9 mouse cellular contexts compared by ENCODE assay signal in the genomic region with DNA sequence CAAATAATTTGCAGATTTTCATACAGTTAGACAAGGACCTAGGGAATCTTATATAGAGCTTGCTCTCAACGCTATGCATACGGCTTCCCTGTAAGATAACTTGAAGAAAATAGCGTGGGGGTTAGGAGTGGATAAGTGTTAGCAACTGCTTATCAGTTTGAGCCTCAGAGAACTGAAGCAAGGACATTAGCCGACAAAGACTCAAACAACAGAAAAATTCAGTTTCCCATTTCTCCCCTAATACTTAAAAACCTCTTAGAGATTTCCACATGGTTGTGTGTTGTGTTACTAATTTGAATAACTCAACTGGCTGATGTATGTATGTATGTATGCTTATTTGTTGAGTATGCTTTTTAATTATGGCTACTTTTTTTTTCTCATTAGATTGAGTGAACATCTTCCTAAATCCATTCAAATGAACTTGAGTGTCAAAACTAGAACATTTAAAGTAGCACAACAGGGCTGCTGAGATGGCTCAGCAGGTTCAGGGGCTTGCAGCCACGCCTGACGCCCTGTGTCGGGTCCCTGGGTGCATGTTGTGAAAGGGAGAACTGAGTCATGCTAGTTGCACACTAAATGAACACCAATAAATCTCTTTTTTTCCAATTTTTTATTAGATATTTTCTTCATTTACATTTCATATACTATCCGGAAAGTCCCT. TPM values are rescaled to one million over a fixed set of nuclear protein-coding genes. Genes with fewer than 3 reads are reported as not detected.
A peak's percentile ranks its signal among the peaks of the same experiment; 100 is the strongest.
DNase-seq lines count a peak whose midpoint lies in the region; ATAC-seq and TF ChIP-seq lines count a peak whose summit lies in the region.
"Had no signal": no experiment of that assay in that cellular context is flagged by ENCODE, and none has a peak within 500 bp of the region (broad histone marks: within the 10 kb centered on the region; RNA-seq: fewer than 3 reads in every experiment).

No protein-coding gene starts in this region.

- H3K4me2 ChIP-seq in kidney, embryonic 15.5 days, result peak overlapping the region; percentile 73
- H3K4me2 ChIP-seq in embryonic facial prominence, embryonic 15.5 days (replicated peaks), result peak overlapping the region; percentile 81
- H3K4me2 ChIP-seq in intestine, postnatal 0 days (replicated peaks; ENCODE audit: low read depth), result peak overlapping the region; percentile 80
- peak overlapping the region; percentile 99 for H3K4me2 ChIP-seq in myocyte (ENCODE audit: low read depth)
- no peak overlapping the region for H3K4me2 ChIP-seq in lung, postnatal 0 days (replicated peaks; ENCODE audit: low read depth, low read length)

- WGBS in kidney, embryonic 15.5 days, result 86% methylated on average over 8 of the region's 8 CpGs
- 84% methylated on average over 8 of the region's 8 CpGs for WGBS in embryonic facial prominence, embryonic 15.5 days
- 54% methylated on average over 8 of the region's 8 CpGs for WGBS in intestine, postnatal 0 days
- 76% methylated on average over 8 of the region's 8 CpGs for WGBS in lung, postnatal 0 days

- H3K27ac ChIP-seq in kidney, embryonic 15.5 days, result no peak overlapping the region
- no peak overlapping the region for H3K27ac ChIP-seq in embryonic facial prominence, embryonic 15.5 days (replicated peaks)
- no peak overlapping the region for H3K27ac ChIP-seq in intestine, postnatal 0 days (ENCODE audit: low read depth, low read length)
- no peak overlapping the region for H3K27ac ChIP-seq in lung, postnatal 0 days (ENCODE audit: low read length)

- no peak for ATAC-seq in kidney, embryonic 15.5 days (replicated peaks; ENCODE audit: low FRiP score)
- ATAC-seq in embryonic facial prominence, embryonic 15.5 days (ENCODE audit: insufficient number of reproducible peaks, low FRiP score, low TSS enrichment, low read depth), result no peak
- no peak for ATAC-seq in intestine, postnatal 0 days
- ATAC-seq in granulocyte monocyte progenitor cell, adult 5-6 weeks (replicated peaks; ENCODE audit: poor library complexity, severe bottlenecking), result no peak
- ATAC-seq in lung, postnatal 0 days, result no peak

- H3K79me2 ChIP-seq in myocyte (ENCODE audit: control insufficient read depth, insufficient read depth), result peaks cover 20% of the 10 kb centered on the region

- H3K27me3 ChIP-seq in kidney, embryonic 15.5 days, result no peaks in the 10 kb centered on the region
- no peaks in the 10 kb centered on the region for H3K27me3 ChIP-seq in embryonic facial prominence, embryonic 15.5 days
- no peaks in the 10 kb centered on the region for H3K27me3 ChIP-seq in intestine, postnatal 0 days (replicated peaks; ENCODE audit: control insufficient read depth, insufficient read depth, low read length)
- no peaks in the 10 kb centered on the region for H3K27me3 ChIP-seq in myocyte (ENCODE audit: control insufficient read depth, insufficient read depth, insufficient read length)
- no peaks in the 10 kb centered on the region for H3K27me3 ChIP-seq in lung, postnatal 0 days (replicated peaks; ENCODE audit: insufficient read depth, low read length)

- peaks cover 15% of the 10 kb centered on the region for H3K36me3 ChIP-seq in kidney, embryonic 15.5 days
- H3K36me3 ChIP-seq in embryonic facial prominence, embryonic 15.5 days, result no peaks in the 10 kb centered on the region
- peaks cover 10% of the 10 kb centered on the region for H3K36me3 ChIP-seq in intestine, postnatal 0 days (ENCODE audit: control insufficient read depth, insufficient read depth)
- H3K36me3 ChIP-seq in myocyte (ENCODE audit: control insufficient read depth, insufficient read depth), result peaks cover 10% of the 10 kb centered on the region
- no peaks in the 10 kb centered on the region; the same call in 1 of the 2 replicates for H3K36me3 ChIP-seq in lung, postnatal 0 days (ENCODE audit: insufficient read depth, low read length)

- H3K4me3 ChIP-seq in kidney, embryonic 15.5 days (replicated peaks), result peak overlapping the region; percentile 59
- H3K4me3 ChIP-seq in embryonic facial prominence, embryonic 15.5 days (replicated peaks), result peak overlapping the region; percentile 83; the same call in 1 of the 2 replicates
- peak overlapping the region; percentile 60 for H3K4me3 ChIP-seq in intestine, postnatal 0 days (ENCODE audit: low read depth, low read length)
- no peak overlapping the region for H3K4me3 ChIP-seq in myocyte
- H3K4me3 ChIP-seq in lung, postnatal 0 days (ENCODE audit: low read depth, low read length), result no peak overlapping the region

- H3ac ChIP-seq in myocyte (ENCODE audit: control insufficient read depth, insufficient read length), result no peak overlapping the region

- H3K9me3 ChIP-seq in kidney, embryonic 15.5 days (replicated peaks), result no peaks in the 10 kb centered on the region
- no peaks in the 10 kb centered on the region for H3K9me3 ChIP-seq in embryonic facial prominence, embryonic 15.5 days (replicated peaks)
- H3K9me3 ChIP-seq in intestine, postnatal 0 days (ENCODE audit: control insufficient read depth), result no peaks in the 10 kb centered on the region
- H3K9me3 ChIP-seq in lung, postnatal 0 days (ENCODE audit: low read length), result no peaks in the 10 kb centered on the region

- DNase-seq in kidney, adult 11 months, result no peak
- no peak for DNase-seq in spleen, postnatal 36 days (ENCODE audit: low spot score in 2 of 2)
- DNase-seq in lung, postnatal 0 days (ENCODE audit: low spot score), result no peak
- DNase-seq: kidney, postnatal 10 days had no signal

- no peak for TF ChIP-seq POLR2A in myocyte (IDR thresholded peaks at IDR 0.05; ENCODE audit: insufficient read length, low read depth)

- no peak for TF ChIP-seq EP300 in lung, postnatal 0 days (IDR thresholded peaks at IDR 0.05)

- TF ChIP-seq CTCF in intestine, postnatal 0 days (IDR thresholded peaks at IDR 0.05; ENCODE audit: low read depth), result no peak
- TF ChIP-seq CTCF in lung, postnatal 0 days (IDR thresholded peaks at IDR 0.05), result no peak

- H3K4me1 ChIP-seq in kidney, embryonic 15.5 days, result peaks cover 21% of the 10 kb centered on the region
- H3K4me1 ChIP-seq in embryonic facial prominence, embryonic 15.5 days, result peaks cover 19% of the 10 kb centered on the region
- H3K4me1 ChIP-seq in intestine, postnatal 0 days (replicated peaks; ENCODE audit: control insufficient read depth, insufficient read depth, low read length), result peaks cover 7% of the 10 kb centered on the region; the same call in 1 of the 2 replicates
- no peaks in the 10 kb centered on the region for H3K4me1 ChIP-seq in lung, postnatal 0 days (ENCODE audit: insufficient read depth, low read depth, low read length)

- H3K9ac ChIP-seq in kidney, embryonic 15.5 days, result no peak overlapping the region
- no peak overlapping the region for H3K9ac ChIP-seq in embryonic facial prominence, embryonic 15.5 days
- 0 out of 2 replicates have a peak overlapping the region, but pooled peaks have one; percentile 18 for H3K9ac ChIP-seq in intestine, postnatal 0 days (ENCODE audit: low read depth, low read length)
- H3K9ac ChIP-seq in lung, postnatal 0 days (replicated peaks; ENCODE audit: low read depth), result no peak overlapping the region

TF ChIP-seq in myocyte, 11 proteins besides CTCF, POLR2A, EP300 and RAD21:
- no peak for TF ChIP-seq MYOD1 (IDR thresholded peaks at IDR 0.05; ENCODE audit: control insufficient read depth in 1 of 3, insufficient read length in 2 of 3, low read depth in 2 of 3)
- no peak for TF ChIP-seq CEBPB (IDR thresholded peaks at IDR 0.05; ENCODE audit: insufficient read depth, poor library complexity, severe bottlenecking)
- no peak for TF ChIP-seq SRF (IDR thresholded peaks at IDR 0.05; ENCODE audit: control insufficient read depth, insufficient read length, low read depth)
- no peak for TF ChIP-seq TCF12 (IDR thresholded peaks at IDR 0.05; ENCODE audit: insufficient read depth, poor library complexity, severe bottlenecking)
- no peak for TF ChIP-seq MAX (IDR thresholded peaks at IDR 0.05; ENCODE audit: low read depth)
- TF ChIP-seq USF1 (IDR thresholded peaks at IDR 0.05; ENCODE audit: low read depth), result no peak
- TF ChIP-seq MYOG (IDR thresholded peaks at IDR 0.05; ENCODE audit: control insufficient read depth in 1 of 3, insufficient read depth in 1 of 3, insufficient read length in 2 of 3, low read depth in 2 of 3), result no peak
- TF ChIP-seq POLR2AphosphoS2 (IDR thresholded peaks at IDR 0.05; ENCODE audit: insufficient read length, low read depth), result no peak
- TF ChIP-seq TCF3 (IDR thresholded peaks at IDR 0.05; ENCODE audit: insufficient read length, low read depth), result no peak
- no peak for TF ChIP-seq E2F4 (IDR thresholded peaks at IDR 0.05; ENCODE audit: insufficient read depth)
- no peak for TF ChIP-seq REST (IDR thresholded peaks at IDR 0.05; ENCODE audit: insufficient read depth, insufficient read length)
TF ChIP-seq in myocyte: peak in this region for 0.

RNA-seq across cellular contexts. Expression of a gene that starts 2.2 kb away (rescaled TPM):
- polyA plus RNA-seq in kidney, embryonic 15.5 days (2015; fragmentation: Nextera tagmentation; extraction: Ambion mirVana), result 73.7 and 75.4 TPM in 2 replicates
- polyA plus RNA-seq in embryonic facial prominence, embryonic 15.5 days (2015; fragmentation: Nextera tagmentation; extraction: Ambion mirVana), result 62.4 and 62.5 TPM in 2 replicates
- 62.3 and 68.7 TPM in 2 replicates for polyA plus RNA-seq in intestine, postnatal 0 days (2015; fragmentation: Nextera tagmentation; extraction: Ambion mirVana)
- 22.9 TPM for polyA plus RNA-seq in myocyte (2012; fragmentation: generic; extraction: Trizol)
- total RNA-seq in granulocyte monocyte progenitor cell, adult 5-6 weeks (2014; fragmentation: Nextera tagmentation), result 36.3 and 45.2 TPM in 2 replicates
- 37.9 and 49.9 TPM in 2 replicates for total RNA-seq in granulocyte monocyte progenitor cell, adult 5-6 weeks (2017)
- 37.0 and 39.5 TPM in 2 replicates for polyA plus RNA-seq in lung, postnatal 0 days (2015; fragmentation: Nextera tagmentation; extraction: Ambion mirVana)

RNA-seq across cellular contexts. Expression of a gene that starts 21.3 kb away (rescaled TPM):
- 103 and 128 TPM in 2 replicates for polyA plus RNA-seq in kidney, embryonic 15.5 days (2015; fragmentation: Nextera tagmentation; extraction: Ambion mirVana)
- polyA plus RNA-seq in embryonic facial prominence, embryonic 15.5 days (2015; fragmentation: Nextera tagmentation; extraction: Ambion mirVana), result 110 and 179 TPM in 2 replicates
- polyA plus RNA-seq in intestine, postnatal 0 days (2015; fragmentation: Nextera tagmentation; extraction: Ambion mirVana), result 89.1 and 99.6 TPM in 2 replicates
- 91.2 TPM for polyA plus RNA-seq in myocyte (2012; fragmentation: generic; extraction: Trizol)
- 146 and 204 TPM in 2 replicates for total RNA-seq in granulocyte monocyte progenitor cell, adult 5-6 weeks (2014; fragmentation: Nextera tagmentation)
- total RNA-seq in granulocyte monocyte progenitor cell, adult 5-6 weeks (2017), result 105 and 159 TPM in 2 replicates
- polyA plus RNA-seq in lung, postnatal 0 days (2015; fragmentation: Nextera tagmentation; extraction: Ambion mirVana), result 82.1 and 83.8 TPM in 2 replicates

Comparison
In these comparisons a context has a peak if more than half of its experiments do, and no peak if none do; other contexts are left out.
1. H3K4me3 ChIP-seq: peak in kidney, embryonic 15.5 days (single experiment), embryonic facial prominence, embryonic 15.5 days (single experiment) and intestine, postnatal 0 days (single experiment); none in myocyte (single experiment) and lung, postnatal 0 days (single experiment).